Mouse (Mus musculus) forebrain, embryonic 11.5 days (tissue): ENCODE measurements around the gene Upf2. TPM values are rescaled to one million over a fixed set of nuclear protein-coding genes. Genes with fewer than 3 reads are reported as not detected.

Experiments used
- ATAC-seq: fragments of 200-750 bp; cut with Nextera tagmentation; replicated peaks from 2 replicates; pipeline ENCODE4 v1.8.0; 2017; ENCODE audit warnings: moderate TSS enrichment; ENCODE audit not compliant: low FRiP score
- DNase-seq: peaks from one replicate; pipeline ENCODE4 v3.0.0-alpha.2; 2017; ENCODE audit warnings: low spot score
- H3K27ac ChIP-seq: fragments of 300-500 bp; sonication (generic); 2 replicates; pipeline ENCODE4 v1.5.1; 2014; ENCODE audit warnings: low read depth, low read length
- H3K27me3 ChIP-seq: fragments of 300-500 bp; sonication (generic); 2 replicates; pipeline ENCODE4 v1.6.1; 2014; ENCODE audit warnings: mild to moderate bottlenecking, low read length, mixed read lengths; ENCODE audit not compliant: control insufficient read depth, insufficient read depth
- H3K36me3 ChIP-seq: fragments of 300-500 bp; sonication (generic); 2 replicates; pipeline ENCODE4 v1.6.1; 2014; ENCODE audit warnings: mild to moderate bottlenecking, low read length, moderate library complexity, mixed read lengths; ENCODE audit not compliant: control insufficient read depth, insufficient read depth
- H3K4me1 ChIP-seq: fragments of 300-500 bp; sonication (generic); replicated peaks from 2 replicates; pipeline ENCODE4 v1.6.1; 2014; ENCODE audit warnings: low read length, mixed read lengths; ENCODE audit not compliant: control insufficient read depth, insufficient read depth
- H3K4me2 ChIP-seq: fragments of 300-500 bp; sonication (generic); 2 replicates; pipeline ENCODE4 v1.6.1; 2014; ENCODE audit warnings: low read depth, mild to moderate bottlenecking, low read length, moderate library complexity, mixed read lengths; ENCODE audit not compliant: severe bottlenecking
- H3K4me3 ChIP-seq: fragments of 300-500 bp; sonication (generic); 2 replicates; pipeline ENCODE4 v1.5.1; 2014; ENCODE audit warnings: low read depth, low read length
- H3K9ac ChIP-seq: fragments of 300-500 bp; sonication (generic); 2 replicates; pipeline ENCODE4 v1.6.1; 2014; ENCODE audit warnings: low read length
- H3K9me3 ChIP-seq: fragments of 300-500 bp; sonication (generic); 2 replicates; pipeline ENCODE4 v1.6.1; 2016; ENCODE audit warnings: low read length, mixed read lengths; ENCODE audit not compliant: control insufficient read depth
- WGBS: fragments of 180-500 bp; shearing (Covaris S2); extraction: QIAGEN DNeasy Blood & Tissue Kit; methylation state at CpG from one replicate; pipeline ENCODE4 v1.1.7; 2014; 5-methylcytosine and 5-hydroxymethylcytosine counted together
- polyA plus RNA-seq: library from polyadenylated mRNA; unstranded; fragments of >200 nt; fragmentation: Nextera tagmentation; extraction: Ambion mirVana; gene quantifications from 2 replicates; pipeline ENCODE4 v1.2.1, GENCODE M21; 2014

Gene Upf2
- polyA plus RNA-seq, result 13.5 and 14.2 TPM in 2 replicates

DNA sequence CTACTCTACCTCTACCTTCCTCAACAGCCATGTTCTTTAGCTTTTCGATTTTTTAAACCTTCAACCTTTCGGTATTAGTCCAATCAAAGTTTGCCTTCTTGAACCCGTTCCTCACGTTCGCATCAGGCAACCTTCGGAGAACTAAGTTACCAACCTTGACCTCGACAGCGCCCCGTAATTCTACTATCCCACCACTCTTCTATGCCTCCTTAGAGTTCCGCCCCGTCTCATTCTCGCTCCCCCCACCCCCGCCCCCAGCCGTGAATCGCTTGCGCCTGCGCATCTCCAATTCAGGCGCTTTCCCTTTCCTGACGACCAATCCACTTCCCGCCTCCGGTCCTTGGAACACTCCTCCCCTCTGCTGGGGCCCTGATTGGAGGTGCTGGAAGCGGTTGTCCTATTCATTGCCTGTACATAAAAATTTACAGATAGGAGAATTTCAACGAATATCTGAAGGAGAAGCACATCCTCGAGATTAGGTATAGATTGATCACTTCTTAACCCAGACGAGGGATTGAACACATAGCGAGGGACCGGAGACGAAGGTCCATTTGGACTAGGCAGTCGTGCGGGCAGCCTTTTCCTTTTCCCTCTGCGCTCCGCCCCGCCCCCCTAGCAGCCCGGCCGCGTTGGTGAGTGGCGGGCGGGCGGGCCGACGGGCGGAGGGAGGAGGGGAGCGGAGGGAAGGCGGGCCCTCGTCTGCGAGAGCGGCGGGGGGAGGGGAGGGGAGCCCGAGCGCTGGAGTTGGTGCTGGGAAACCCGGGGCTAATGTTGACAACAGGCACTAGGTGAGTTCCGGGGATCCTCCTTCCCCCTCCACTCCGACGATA lies at the start of gene Upf2:
Gene Upf2, plus strand, starts transcription at position 704 of the 830 bp plus-strand sequence.
- DNase-seq, result peak; percentile 97
- WGBS, result under 1% methylated on average over 39 of the region's 54 CpGs
- H3K4me2 ChIP-seq, result peak within 1 kb of the TSS; percentile 78
- H3K36me3 ChIP-seq, result no peaks in the 10 kb centered on the region
- no peaks in the 10 kb centered on the region for H3K9me3 ChIP-seq
- H3K4me1 ChIP-seq, result no peaks in the 10 kb centered on the region
- no peaks in the 10 kb centered on the region for H3K27me3 ChIP-seq
- peak within 1 kb of the TSS; percentile 88 for H3K9ac ChIP-seq
- peak; percentile 96 for ATAC-seq
- H3K27ac ChIP-seq, result peak within 1 kb of the TSS; percentile 71
- peak within 1 kb of the TSS; percentile 96 for H3K4me3 ChIP-seq

DNA sequence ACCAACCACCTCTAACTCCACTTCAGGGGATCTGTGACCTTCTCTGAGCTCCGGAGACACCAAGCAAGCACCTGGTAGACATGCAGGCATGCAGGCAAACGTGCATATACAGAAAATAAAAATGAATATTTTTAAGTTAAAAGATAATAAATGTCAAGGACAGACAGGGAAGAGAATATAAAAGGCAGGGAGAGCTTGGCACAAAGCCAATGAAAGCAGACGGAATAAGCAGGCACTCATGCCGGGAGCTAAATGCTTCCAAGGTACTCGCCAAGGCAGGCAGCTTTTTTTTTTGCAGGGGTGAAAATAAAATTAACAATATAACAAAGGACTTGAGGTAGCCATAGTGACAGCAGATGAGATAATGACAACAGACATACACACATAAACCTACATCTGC lies 45.2 kb upstream of the Upf2 start:
- Histone ChIP-seq H3K9me3 (no peaks in the 10 kb centered on the region), H3K27ac (no peak overlapping the region), H3K27me3 (no peaks in the 10 kb centered on the region), H3K4me3 (no peak overlapping the region), H3K36me3 (no peaks in the 10 kb centered on the region), H3K9ac (no peak overlapping the region), H3K4me1 (no peaks in the 10 kb centered on the region), H3K4me2 (no peak overlapping the region)
- no peak for ATAC-seq
- WGBS, result 69% methylated on average over 5 of the region's 5 CpGs
- DNase-seq, result no peak

DNA sequence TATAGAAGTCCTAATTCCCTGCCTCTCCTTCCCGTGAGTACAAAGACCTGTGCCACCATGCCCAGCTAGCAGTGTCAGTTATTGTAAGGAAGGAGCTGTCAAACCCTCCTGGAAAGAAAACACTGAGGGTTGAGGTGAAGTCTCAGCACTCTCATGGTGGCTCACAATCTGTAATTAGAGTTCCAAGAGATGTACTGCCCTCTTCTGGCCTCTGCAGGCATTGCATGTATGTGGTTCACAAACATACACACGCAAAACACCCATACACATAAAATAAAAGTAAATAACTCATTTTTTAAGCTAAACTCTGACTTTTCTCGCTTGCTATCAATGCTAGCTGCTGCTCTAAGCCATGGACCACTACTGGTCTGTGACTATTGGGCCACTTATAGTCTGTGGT lies 44.6 kb upstream of the Upf2 start:
- DNase-seq, result peak; percentile 69

DNA sequence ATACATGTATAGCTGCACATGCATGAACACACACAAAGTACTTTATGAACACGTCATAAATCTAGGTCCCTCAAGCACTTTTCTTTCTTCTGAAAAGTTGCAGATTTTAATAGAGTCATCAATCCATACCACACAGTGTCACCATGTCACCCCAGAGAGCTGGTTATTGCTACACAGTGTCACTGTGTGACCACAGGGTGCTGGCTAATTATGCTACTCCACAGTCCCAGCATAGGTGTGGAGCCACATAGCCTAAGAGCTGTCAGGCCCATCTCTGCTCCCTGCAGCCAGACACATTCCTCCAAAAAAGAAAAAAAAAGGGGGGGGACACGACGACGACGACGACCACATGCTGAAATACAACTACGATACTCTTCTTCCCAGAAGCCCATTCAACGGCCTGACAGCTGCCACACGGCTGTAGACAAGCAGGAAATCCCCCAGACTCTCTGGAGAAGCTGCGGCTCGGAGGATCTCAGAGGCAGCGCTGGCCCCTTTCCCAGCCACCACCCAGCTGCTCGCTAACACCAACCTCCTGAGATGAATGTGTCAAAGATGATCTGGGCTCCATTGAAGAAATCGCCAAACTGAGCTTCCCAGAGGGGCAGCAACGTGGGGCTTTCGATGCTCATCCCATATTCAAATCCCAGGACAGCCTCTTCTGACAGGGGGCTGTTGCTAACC lies 39.8 kb upstream of the Upf2 start:
- Histone ChIP-seq H3K4me3 (no peak overlapping the region), H3K4me1 (no peaks in the 10 kb centered on the region), H3K4me2 (no peak overlapping the region), H3K36me3 (no peaks in the 10 kb centered on the region), H3K9ac (no peak overlapping the region), H3K27ac (no peak overlapping the region), H3K27me3 (no peaks in the 10 kb centered on the region), H3K9me3 (no peaks in the 10 kb centered on the region)
- ATAC-seq (no peak), DNase-seq (no peak)
- 84% methylated on average over 16 of the region's 16 CpGs for WGBS

More for the DNA sequence above, 44.6 kb upstream of the Upf2 start:
- Histone ChIP-seq H3K4me1 (no peaks in the 10 kb centered on the region), H3K9ac (no peak overlapping the region), H3K27me3 (no peaks in the 10 kb centered on the region), H3K27ac (no peak overlapping the region), H3K9me3 (no peaks in the 10 kb centered on the region), H3K4me2 (no peak overlapping the region), H3K36me3 (no peaks in the 10 kb centered on the region), H3K4me3 (no peak overlapping the region)
- WGBS, result 48% methylated on average over 3 of the region's 3 CpGs
- ATAC-seq, result no peak

DNA sequence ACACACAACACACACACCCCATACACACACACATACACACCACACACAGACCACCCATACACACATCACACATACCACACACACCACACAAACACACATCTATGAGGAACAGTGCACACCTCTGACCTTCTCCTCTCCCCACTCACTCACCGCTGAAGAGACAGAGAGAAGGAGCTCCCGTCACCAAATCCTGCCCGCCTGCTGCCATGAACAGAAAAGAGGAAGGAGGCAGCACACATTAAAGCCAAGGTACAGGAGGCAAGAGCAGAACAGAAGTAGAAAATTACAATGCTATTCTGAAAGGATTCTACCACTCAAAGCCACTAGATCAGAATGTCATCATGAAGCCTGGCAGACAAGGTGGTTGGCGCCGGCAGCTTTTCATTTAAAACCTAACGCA lies 28.4 kb upstream of the Upf2 start:
- no peaks in the 10 kb centered on the region for H3K27me3 ChIP-seq
- no peaks in the 10 kb centered on the region for H3K4me1 ChIP-seq
- no peaks in the 10 kb centered on the region for H3K9me3 ChIP-seq
- no peaks in the 10 kb centered on the region; the same call in 1 of the 2 replicates for H3K36me3 ChIP-seq
- ATAC-seq, result no peak
- H3K9ac ChIP-seq, result no peak overlapping the region
- H3K4me3 ChIP-seq, result no peak overlapping the region
- no peak overlapping the region for H3K27ac ChIP-seq
- 92% methylated on average over 6 of the region's 6 CpGs for WGBS
- no peak overlapping the region for H3K4me2 ChIP-seq
- no peak for DNase-seq

DNA sequence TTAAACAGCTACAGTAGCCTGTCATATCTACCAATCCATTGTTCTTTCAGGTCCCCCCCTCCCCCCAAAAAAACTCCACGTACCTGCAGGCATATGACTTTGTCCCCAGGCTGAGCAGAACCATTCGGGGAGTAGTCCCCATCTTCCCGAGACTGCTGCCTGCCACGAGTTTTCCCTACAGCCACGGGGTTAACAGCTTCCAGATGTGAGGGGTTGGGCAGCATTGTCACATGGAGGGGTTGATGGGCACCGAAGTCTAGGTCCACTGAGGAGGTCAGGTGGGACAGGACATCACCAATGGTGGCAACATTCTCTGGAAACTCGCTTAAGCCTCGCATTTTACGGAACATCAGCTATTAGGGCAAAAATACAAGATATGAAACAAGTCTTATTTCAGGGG lies 27.5 kb upstream of the Upf2 start:
- DNase-seq, result no peak

DNA sequence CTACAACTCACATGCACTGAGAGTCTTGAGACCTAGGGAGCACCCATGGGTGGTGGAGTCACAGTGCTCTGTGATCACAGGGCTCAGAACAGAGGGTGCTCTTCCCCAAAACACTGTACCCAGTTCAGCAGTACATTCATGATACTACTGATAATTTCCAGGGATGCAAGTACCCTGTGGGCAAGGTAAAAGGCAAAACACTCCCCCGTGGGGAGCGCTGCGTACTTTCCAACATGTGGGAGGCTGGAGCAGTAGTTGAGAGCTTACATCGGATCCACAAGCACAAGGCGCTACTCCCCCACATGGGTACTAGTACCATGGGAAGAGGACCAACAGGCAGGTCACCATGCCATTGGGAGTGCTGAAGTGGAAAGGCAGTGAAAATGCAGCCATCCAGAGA lies 23.8 kb upstream of the Upf2 start:
- DNase-seq (no peak), ATAC-seq (no peak)
- no peak overlapping the region for H3K9ac ChIP-seq
- no peak overlapping the region for H3K4me3 ChIP-seq
- no peaks in the 10 kb centered on the region for H3K4me1 ChIP-seq
- 94% methylated on average over 5 of the region's 5 CpGs for WGBS
- H3K27ac ChIP-seq, result no peak overlapping the region
- H3K27me3 ChIP-seq, result no peaks in the 10 kb centered on the region
- H3K36me3 ChIP-seq, result no peaks in the 10 kb centered on the region; the same call in 1 of the 2 replicates
- no peak overlapping the region for H3K4me2 ChIP-seq
- no peaks in the 10 kb centered on the region for H3K9me3 ChIP-seq

More for the DNA sequence above, 27.5 kb upstream of the Upf2 start:
- Histone ChIP-seq H3K36me3 (no peaks in the 10 kb centered on the region; the same call in 1 of the 2 replicates), H3K9me3 (no peaks in the 10 kb centered on the region), H3K9ac (no peak overlapping the region), H3K4me1 (no peaks in the 10 kb centered on the region), H3K4me3 (no peak overlapping the region), H3K4me2 (no peak overlapping the region), H3K27me3 (no peaks in the 10 kb centered on the region), H3K27ac (no peak overlapping the region)
- WGBS, result 87% methylated on average over 9 of the region's 9 CpGs
- ATAC-seq, result no peak

DNA sequence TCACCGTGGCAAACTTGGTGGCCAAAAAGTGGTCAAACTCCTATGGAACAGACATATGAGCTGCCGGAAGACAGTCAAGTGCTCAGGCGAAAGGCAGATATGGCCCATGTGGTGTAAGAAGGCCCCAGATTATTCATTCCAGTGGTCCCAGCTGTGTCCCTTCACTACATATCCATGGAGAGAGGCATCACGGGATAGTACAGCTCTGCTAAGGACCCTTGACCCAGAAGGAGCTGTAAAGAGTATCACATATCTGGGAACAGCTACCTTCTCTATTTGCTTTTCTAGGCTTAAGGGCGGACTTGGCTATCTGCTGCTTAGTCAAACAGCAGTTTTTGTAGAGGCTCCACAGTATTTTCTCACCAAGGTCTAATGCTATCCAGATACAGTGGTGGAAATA lies 21.5 kb upstream of the Upf2 start:
- DNase-seq (no peak), ATAC-seq (no peak)
- no peak overlapping the region for H3K27ac ChIP-seq
- H3K9me3 ChIP-seq, result no peaks in the 10 kb centered on the region
- WGBS, result 92% methylated on average over 5 of the region's 5 CpGs
- no peaks in the 10 kb centered on the region; the same call in 1 of the 2 replicates for H3K36me3 ChIP-seq
- H3K4me2 ChIP-seq, result no peak overlapping the region
- H3K9ac ChIP-seq, result no peak overlapping the region
- H3K4me1 ChIP-seq, result no peaks in the 10 kb centered on the region
- H3K4me3 ChIP-seq, result no peak overlapping the region
- no peaks in the 10 kb centered on the region for H3K27me3 ChIP-seq
